Mouse (Mus musculus) testis, adult 2 months (tissue): Measurements from ENCODE around the gene Spaca1. TPM values are rescaled to one million over a fixed set of nuclear protein-coding genes. Genes with fewer than 3 reads are reported as not detected.

Experiments
- H3K27ac ChIP-seq: fragments of 200-500 bp; 2 replicates; pipeline ENCODE4 v1.5.1; 2012; ENCODE audit warnings: low read depth, low read length; ENCODE audit not compliant: control insufficient read depth, insufficient read depth
- H3K27me3 ChIP-seq: fragments of 200-500 bp; 2 replicates; pipeline ENCODE4 v1.6.1; 2012; ENCODE audit warnings: mild to moderate bottlenecking, low read length, moderate library complexity; ENCODE audit not compliant: control insufficient read depth, insufficient read depth
- H3K36me3 ChIP-seq: fragments of 200-500 bp; 2 replicates; pipeline ENCODE4 v1.6.1; 2012; ENCODE audit warnings: mild to moderate bottlenecking, low read length; ENCODE audit not compliant: control insufficient read depth, insufficient read depth
- H3K4me1 ChIP-seq: fragments of 200-500 bp; 2 replicates; pipeline ENCODE4 v1.6.1; 2012; ENCODE audit warnings: low read length; ENCODE audit not compliant: control insufficient read depth, insufficient read depth
- H3K4me3 ChIP-seq: fragments of 200-500 bp; 2 replicates; pipeline ENCODE4 v1.5.1; 2012; ENCODE audit warnings: low read depth, mild to moderate bottlenecking, low read length, moderate library complexity, mixed read lengths; ENCODE audit not compliant: control insufficient read depth
- CTCF ChIP-seq: fragments of 200-500 bp; IDR thresholded peaks from 2 replicates; pipeline ENCODE4 v1.5.1; 2012; ENCODE audit warnings: low read depth, mild to moderate bottlenecking, inconsistent platforms, low read length, moderate library complexity; ENCODE audit not compliant: control insufficient read depth, insufficient read depth, insufficient replicate concordance
- POLR2A ChIP-seq: fragments of 200-500 bp; IDR thresholded peaks from 2 replicates; pipeline ENCODE4 v1.6.1; 2012; ENCODE audit warnings: low read depth, mild to moderate bottlenecking, inconsistent platforms, low read length, moderate library complexity; ENCODE audit not compliant: control insufficient read depth
- polyA plus RNA-seq: library from polyadenylated mRNA; depleted of rRNA; stranded (reverse); fragments of >200 nt; gene quantifications from 2 replicates; pipeline ENCODE4 v1.2.3, GENCODE M21; 2012; rRNA removed

Gene Spaca1
- polyA plus RNA-seq, 1 experiment, result 250 TPM

GRCm38 (mm10) chr4:33992687-33993086, 57.3 kb downstream of the Spaca1 start:
- Histone ChIP-seq H3K4me3 (no peak overlapping the region), H3K27me3 (no peaks in the 10 kb centered on the region), H3K4me1 (no peaks in the 10 kb centered on the region), H3K36me3 (no peaks in the 10 kb centered on the region), H3K27ac (no peak overlapping the region)
- no peak for TF ChIP-seq POLR2A
- no peak for TF ChIP-seq CTCF

DNA sequence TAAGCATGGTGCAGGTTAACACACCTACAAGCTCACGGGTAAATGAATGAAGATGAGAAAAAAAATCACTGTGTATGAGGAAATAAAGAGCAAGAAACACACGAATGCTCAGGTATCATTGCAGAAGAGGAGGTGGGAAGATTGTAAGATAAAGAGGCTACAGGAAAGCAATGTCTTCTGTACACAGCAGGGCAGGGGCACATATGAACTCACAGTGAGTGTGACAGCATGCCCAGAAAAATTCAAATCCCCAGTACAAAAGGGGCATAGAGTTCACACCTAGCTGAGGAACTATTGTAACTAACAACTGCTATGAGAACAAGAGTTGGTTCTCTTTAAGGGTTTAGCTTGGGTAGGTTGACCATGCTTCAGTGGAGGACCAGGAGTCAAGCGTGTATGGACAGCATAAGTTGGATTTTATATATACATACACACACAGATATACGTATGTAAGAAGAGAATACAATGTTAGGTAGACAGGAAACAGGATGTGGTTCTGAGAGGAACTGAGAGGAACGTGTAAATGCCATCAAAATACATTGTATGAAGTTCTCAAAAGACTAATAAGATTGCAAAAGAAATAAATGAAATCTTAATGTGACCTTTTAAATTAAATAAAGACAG, 61.4 kb downstream of the Spaca1 start:
- Histone ChIP-seq H3K36me3 (no peaks in the 10 kb centered on the region), H3K27me3 (no peaks in the 10 kb centered on the region), H3K4me1 (no peaks in the 10 kb centered on the region), H3K27ac (no peak overlapping the region), H3K4me3 (no peak overlapping the region)
- TF ChIP-seq CTCF, result no peak
- no peak for TF ChIP-seq POLR2A

Other genes with a start within 250 kb of the Spaca1 start
- 1.6 TPM in 2 replicates for gene Cnr1, start 125.6 kb downstream of the Spaca1 start, polyA plus RNA-seq